Mouse (Mus musculus): ENCODE results near the gene Serpinb5. TPM values are rescaled to one million over a fixed set of nuclear protein-coding genes. Genes with fewer than 3 reads are reported as not detected.

Gene Serpinb5
- total RNA-seq, 2 experiments from 2014 or later, result not detected

Other genes with a start within 250 kb of the Serpinb5 start
- gene Bcl2, start 146.9 kb upstream of the Serpinb5 start, total RNA-seq (2021), result 10 to 100 TPM; 13.9 to 15.7 TPM
- gene Kdsr, start 101.4 kb upstream of the Serpinb5 start, total RNA-seq (2021), result 10 to 100 TPM; 22.4 to 28.7 TPM
- 10 to 100 TPM; 48.8 to 52.3 TPM for gene Vps4b, start 64.4 kb upstream of the Serpinb5 start, total RNA-seq (2021)
- not detected for gene Serpinb12, start 73.3 kb downstream of the Serpinb5 start, total RNA-seq (2021)
- not detected for gene Serpinb13, start 119.8 kb downstream of the Serpinb5 start, total RNA-seq (2021)
- not detected for gene Serpinb3a, start 191.1 kb downstream of the Serpinb5 start, total RNA-seq (2021)
- not detected for gene Serpinb3d, start 222.3 kb downstream of the Serpinb5 start, total RNA-seq (2021)

Measured in left cerebral cortex, postnatal 4 days (tissue).